Mouse (Mus musculus) forebrain, embryonic 11.5 days (tissue): ENCODE data around the gene Tubb4b. TPM values are rescaled to one million over a fixed set of nuclear protein-coding genes. Genes with fewer than 3 reads are reported as not detected.

ENCODE experiments used
- ATAC-seq: fragments of 200-750 bp; cut with Nextera tagmentation; replicated peaks from 2 replicates; pipeline ENCODE4 v1.8.0; 2017; ENCODE audit warnings: moderate TSS enrichment; ENCODE audit not compliant: low FRiP score
- DNase-seq: peaks from one replicate; pipeline ENCODE4 v3.0.0-alpha.2; 2017; ENCODE audit warnings: low spot score
- H3K27ac ChIP-seq: fragments of 300-500 bp; sonication (generic); 2 replicates; pipeline ENCODE4 v1.5.1; 2014; ENCODE audit warnings: low read depth, low read length
- H3K27me3 ChIP-seq: fragments of 300-500 bp; sonication (generic); 2 replicates; pipeline ENCODE4 v1.6.1; 2014; ENCODE audit warnings: mild to moderate bottlenecking, low read length, mixed read lengths; ENCODE audit not compliant: control insufficient read depth, insufficient read depth
- H3K36me3 ChIP-seq: fragments of 300-500 bp; sonication (generic); 2 replicates; pipeline ENCODE4 v1.6.1; 2014; ENCODE audit warnings: mild to moderate bottlenecking, low read length, moderate library complexity, mixed read lengths; ENCODE audit not compliant: control insufficient read depth, insufficient read depth
- H3K4me1 ChIP-seq: fragments of 300-500 bp; sonication (generic); replicated peaks from 2 replicates; pipeline ENCODE4 v1.6.1; 2014; ENCODE audit warnings: low read length, mixed read lengths; ENCODE audit not compliant: control insufficient read depth, insufficient read depth
- H3K4me2 ChIP-seq: fragments of 300-500 bp; sonication (generic); 2 replicates; pipeline ENCODE4 v1.6.1; 2014; ENCODE audit warnings: low read depth, mild to moderate bottlenecking, low read length, moderate library complexity, mixed read lengths; ENCODE audit not compliant: severe bottlenecking
- H3K4me3 ChIP-seq: fragments of 300-500 bp; sonication (generic); 2 replicates; pipeline ENCODE4 v1.5.1; 2014; ENCODE audit warnings: low read depth, low read length
- H3K9ac ChIP-seq: fragments of 300-500 bp; sonication (generic); 2 replicates; pipeline ENCODE4 v1.6.1; 2014; ENCODE audit warnings: low read length
- H3K9me3 ChIP-seq: fragments of 300-500 bp; sonication (generic); 2 replicates; pipeline ENCODE4 v1.6.1; 2016; ENCODE audit warnings: low read length, mixed read lengths; ENCODE audit not compliant: control insufficient read depth
- WGBS: fragments of 180-500 bp; shearing (Covaris S2); extraction: QIAGEN DNeasy Blood & Tissue Kit; methylation state at CpG from one replicate; pipeline ENCODE4 v1.1.7; 2014; 5-methylcytosine and 5-hydroxymethylcytosine counted together
- polyA plus RNA-seq: library from polyadenylated mRNA; unstranded; fragments of >200 nt; fragmentation: Nextera tagmentation; extraction: Ambion mirVana; gene quantifications from 2 replicates; pipeline ENCODE4 v1.2.1, GENCODE M21; 2014

Tubb4b gene
- polyA plus RNA-seq, 1 experiment from 2014 or later: 615 TPM

DNA sequence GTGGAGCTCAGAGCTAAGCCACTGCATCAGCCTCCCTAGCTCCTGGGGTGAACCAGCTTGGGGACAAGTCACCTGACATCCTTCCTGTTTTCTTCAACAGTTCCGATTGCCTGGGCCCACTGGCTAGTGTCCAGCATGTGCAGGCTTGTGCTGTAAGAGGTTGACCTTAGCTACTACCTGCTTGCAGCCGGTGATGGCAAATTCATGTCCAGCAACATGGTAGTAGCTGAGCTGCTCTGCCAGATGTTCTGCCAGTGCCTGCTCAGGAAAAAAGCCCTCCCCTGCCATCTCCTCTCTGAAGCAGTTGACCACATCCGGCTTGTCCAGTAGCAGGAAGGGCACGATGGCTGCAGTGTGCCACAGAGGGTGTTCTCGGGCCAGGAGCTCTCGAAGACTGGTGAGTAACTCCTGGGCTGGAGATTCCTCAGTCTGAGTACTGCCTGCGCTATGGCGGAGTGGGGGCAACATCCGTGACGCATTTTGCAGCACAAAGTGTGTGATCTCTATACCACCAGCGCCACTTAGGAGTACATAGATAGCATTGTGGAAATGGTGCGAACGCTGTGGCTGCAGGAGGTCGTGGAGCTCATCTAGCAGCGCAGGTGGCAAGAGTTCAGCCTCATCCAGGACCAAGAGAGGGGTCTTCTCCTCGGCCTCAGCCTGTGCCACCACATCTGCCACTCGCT is 29.9 kb downstream of the Tubb4b start:
- Histone ChIP-seq H3K9me3 (no peaks in the 10 kb centered on the region), H3K36me3 (no peaks in the 10 kb centered on the region), H3K4me1 (no peaks in the 10 kb centered on the region; the same call in 1 of the 2 replicates), H3K9ac (no peak overlapping the region), H3K4me2 (no peak overlapping the region), H3K4me3 (no peak overlapping the region), H3K27me3 (peaks cover 23% of the 10 kb centered on the region), H3K27ac (no peak overlapping the region)
- DNase-seq: no peak
- ATAC-seq: no peak
- 85% methylated on average over 17 of the region's 17 CpGs for WGBS

DNA sequence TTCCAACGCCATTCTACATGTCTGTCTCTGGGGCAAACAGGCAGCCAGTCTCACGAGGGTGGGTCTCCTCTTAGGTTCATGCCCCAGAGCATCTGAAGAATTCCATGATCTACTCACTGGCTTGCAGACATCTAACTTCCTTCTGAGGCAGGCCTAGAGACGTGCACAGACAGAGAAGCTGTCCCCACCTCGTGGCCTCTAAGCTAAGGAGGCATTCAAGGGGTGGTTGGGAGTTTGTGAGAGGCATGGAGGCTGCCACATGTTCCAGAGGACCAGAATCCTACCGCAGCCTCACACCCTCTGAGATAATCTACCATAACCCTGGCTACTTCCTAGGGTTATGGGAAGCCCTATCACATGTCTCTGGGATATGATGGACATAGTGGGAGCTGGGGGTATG is 30.5 kb downstream of the Tubb4b start:
- WGBS: 79% methylated on average over 5 of the region's 5 CpGs
- no peak overlapping the region for H3K4me2 ChIP-seq
- DNase-seq: no peak
- H3K9me3 ChIP-seq: no peaks in the 10 kb centered on the region
- peaks cover 23% of the 10 kb centered on the region for H3K27me3 ChIP-seq
- no peaks in the 10 kb centered on the region; the same call in 1 of the 2 replicates for H3K4me1 ChIP-seq
- no peak overlapping the region for H3K4me3 ChIP-seq
- no peak for ATAC-seq
- no peak overlapping the region for H3K27ac ChIP-seq
- no peaks in the 10 kb centered on the region for H3K36me3 ChIP-seq
- no peak overlapping the region for H3K9ac ChIP-seq

DNA sequence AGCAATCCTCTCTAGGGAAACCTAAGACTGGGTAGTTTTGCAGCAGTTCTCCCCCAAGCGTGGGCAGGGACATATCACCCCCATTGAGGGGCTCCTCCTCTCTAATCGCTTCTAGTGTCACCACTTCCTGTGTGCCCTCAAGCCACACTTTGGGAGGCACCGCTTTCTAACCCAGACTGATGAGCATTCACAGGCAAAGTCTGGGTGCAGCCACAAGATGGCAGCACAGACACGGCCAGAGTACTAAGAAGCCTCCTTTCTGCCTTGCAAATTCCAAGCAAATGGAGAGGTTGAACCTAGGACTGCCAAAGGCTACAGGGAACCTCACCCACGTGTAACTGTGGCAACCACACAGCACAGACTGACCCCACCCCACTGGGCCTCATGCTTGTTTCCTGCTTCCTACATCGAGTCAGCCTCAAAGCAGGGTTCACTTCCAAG is 31.2 kb downstream of the Tubb4b start:
- H3K9me3 ChIP-seq: no peaks in the 10 kb centered on the region
- H3K4me3 ChIP-seq: no peak overlapping the region
- 3% methylated on average over 6 of the region's 6 CpGs for WGBS
- no peaks in the 10 kb centered on the region; the same call in 1 of the 2 replicates for H3K4me1 ChIP-seq
- H3K27me3 ChIP-seq: peaks cover 23% of the 10 kb centered on the region
- H3K27ac ChIP-seq: no peak overlapping the region
- no peaks in the 10 kb centered on the region for H3K36me3 ChIP-seq
- no peak overlapping the region for H3K9ac ChIP-seq
- ATAC-seq: peak; percentile 85
- no peak overlapping the region for H3K4me2 ChIP-seq
- peak; percentile 90 for DNase-seq

DNA sequence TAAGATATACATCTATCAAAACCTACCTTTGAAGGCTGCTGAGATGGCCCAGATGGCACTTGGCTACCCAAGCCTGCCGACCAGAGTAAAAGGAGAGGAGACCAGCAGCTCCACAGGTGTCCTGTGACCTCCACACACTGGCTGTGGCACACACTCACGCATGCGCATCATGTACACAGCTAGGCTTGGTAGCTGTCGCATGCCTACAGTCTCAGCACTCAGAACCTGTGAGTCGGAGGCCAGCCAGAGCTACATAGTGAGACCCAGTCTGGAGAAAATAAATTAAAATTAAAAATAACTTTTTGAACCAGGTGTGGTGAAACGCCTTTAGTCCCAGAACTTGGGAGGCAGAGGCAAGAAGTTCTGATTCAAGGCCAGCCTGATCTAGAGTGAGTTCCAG is 36.7 kb downstream of the Tubb4b start:
- H3K36me3 ChIP-seq: peaks cover 2% of the 10 kb centered on the region; the same call in 1 of the 2 replicates
- no peaks in the 10 kb centered on the region for H3K27me3 ChIP-seq
- H3K9ac ChIP-seq: no peak overlapping the region
- ATAC-seq: no peak
- H3K4me2 ChIP-seq: no peak overlapping the region
- peaks cover 17% of the 10 kb centered on the region; the same call in 1 of the 2 replicates for H3K4me1 ChIP-seq
- no peaks in the 10 kb centered on the region for H3K9me3 ChIP-seq
- DNase-seq: no peak
- WGBS: 86% methylated on average over 6 of the region's 6 CpGs
- no peak overlapping the region for H3K4me3 ChIP-seq
- H3K27ac ChIP-seq: no peak overlapping the region

- Histone ChIP-seq H3K4me1 (peaks cover 17% of the 10 kb centered on the region; the same call in 1 of the 2 replicates), H3K36me3 (peaks cover 2% of the 10 kb centered on the region; the same call in 1 of the 2 replicates), H3K9me3 (no peaks in the 10 kb centered on the region), H3K4me3 (peak overlapping the region; percentile 38), H3K27me3 (no peaks in the 10 kb centered on the region), H3K27ac (peak overlapping the region; percentile 98), H3K9ac (peak overlapping the region; percentile 86), H3K4me2 (peak overlapping the region; percentile 85)
- no peak for DNase-seq
- WGBS: 26% methylated on average over 5 of the region's 5 CpGs
- ATAC-seq: no peak
Observed at GRCm38 (mm10) chr2:25186575-25186930, 37.9 kb downstream of the Tubb4b start.

DNA sequence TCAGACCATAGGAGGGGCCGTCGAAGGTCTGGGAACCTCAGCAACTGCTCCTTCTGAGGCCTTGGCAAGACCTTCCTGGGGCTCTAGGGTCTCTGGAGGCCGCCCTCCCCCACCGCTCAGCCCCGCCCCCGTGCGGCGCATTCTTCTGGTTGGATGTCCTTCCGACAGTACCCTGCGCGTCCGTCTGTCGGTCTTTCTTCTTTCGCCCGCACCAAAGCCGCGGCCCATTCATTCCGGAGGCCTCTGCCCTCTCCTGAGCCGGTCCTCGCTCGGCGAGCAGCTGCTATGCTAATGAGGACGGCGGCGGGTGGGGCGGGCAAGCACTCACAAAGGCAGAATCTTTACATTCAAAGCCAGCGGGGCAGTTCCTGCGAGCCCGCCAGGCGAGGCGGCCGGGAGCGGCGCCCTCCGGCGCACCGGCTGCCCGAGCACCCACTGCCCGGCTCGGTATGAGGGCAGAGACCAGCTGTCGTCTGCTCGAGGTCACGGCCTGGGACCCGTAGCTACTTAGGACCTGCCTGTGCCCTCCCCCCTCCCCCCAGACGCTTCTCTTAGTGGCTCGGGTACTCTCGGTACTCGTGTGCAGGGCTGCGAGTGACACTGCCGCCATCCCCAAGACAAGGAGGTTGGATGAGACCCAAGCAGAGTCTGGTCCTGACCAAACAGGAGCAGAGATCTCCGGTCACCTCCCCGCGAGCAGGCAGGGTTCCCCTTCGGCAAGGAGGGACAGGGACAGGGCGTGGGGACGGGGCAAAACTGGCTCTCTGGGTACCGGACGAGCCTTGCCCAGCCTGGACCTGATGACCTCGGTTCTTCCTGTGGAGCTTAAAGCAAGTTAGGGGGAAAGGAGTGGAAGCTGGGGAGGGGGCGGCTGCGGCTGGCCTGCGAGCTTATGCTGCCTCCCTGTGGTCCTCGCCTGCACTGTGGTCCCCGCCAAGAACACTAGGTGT is 38.6 kb downstream of the Tubb4b start:
- H3K27me3 ChIP-seq: no peaks in the 10 kb centered on the region
- peaks cover 2% of the 10 kb centered on the region; the same call in 1 of the 2 replicates for H3K36me3 ChIP-seq
- DNase-seq: peak; percentile 95
- H3K9ac ChIP-seq: peak overlapping the region; percentile 86
- peak overlapping the region; percentile 85 for H3K4me2 ChIP-seq
- peaks cover 17% of the 10 kb centered on the region; the same call in 1 of the 2 replicates for H3K4me1 ChIP-seq
- ATAC-seq: peak; percentile 84
- H3K4me3 ChIP-seq: peak overlapping the region; percentile 38
- WGBS: under 1% methylated on average over 64 of the region's 64 CpGs
- peak overlapping the region; percentile 98 for H3K27ac ChIP-seq
- H3K9me3 ChIP-seq: no peaks in the 10 kb centered on the region

- Histone ChIP-seq H3K9me3 (no peaks in the 10 kb centered on the region), H3K27ac (peak overlapping the region; percentile 98), H3K4me3 (no peak overlapping the region), H3K4me1 (peaks cover 21% of the 10 kb centered on the region; the same call in 1 of the 2 replicates), H3K36me3 (peaks cover 2% of the 10 kb centered on the region; the same call in 1 of the 2 replicates), H3K27me3 (no peaks in the 10 kb centered on the region), H3K9ac (no peak overlapping the region; the same call in 1 of the 2 replicates), H3K4me2 (peak overlapping the region; percentile 85; the same call in 1 of the 2 replicates)
- no peak for DNase-seq
- 88% methylated on average over 7 of the region's 7 CpGs for WGBS
- no peak for ATAC-seq
Observed at GRCm38 (mm10) chr2:25184496-25184895, 40.0 kb downstream of the Tubb4b start.

DNA sequence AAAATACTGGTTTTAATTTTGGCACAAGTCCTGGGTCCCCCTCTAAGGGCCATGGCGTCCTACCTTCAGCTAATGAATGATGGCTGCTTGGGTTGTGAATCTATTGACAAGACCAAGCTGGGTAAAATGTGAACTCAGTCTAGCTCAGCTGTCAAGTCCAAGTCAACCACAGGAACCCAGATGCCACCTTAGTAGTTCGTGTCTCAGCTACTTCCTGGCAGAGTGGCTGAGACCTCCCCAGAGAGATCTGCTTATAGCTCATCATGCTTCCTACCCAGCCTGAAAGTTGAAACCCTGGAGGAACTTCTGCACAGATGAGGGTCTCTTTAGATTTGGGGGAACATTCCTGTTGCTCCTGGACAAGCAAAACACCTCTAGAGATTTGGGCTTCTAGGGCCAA is 41.2 kb downstream of the Tubb4b start:
- H3K27me3 ChIP-seq: no peaks in the 10 kb centered on the region
- H3K27ac ChIP-seq: peak overlapping the region; percentile 37; the same call in 1 of the 2 replicates
- no peak for ATAC-seq
- peaks cover 28% of the 10 kb centered on the region for H3K4me1 ChIP-seq
- DNase-seq: no peak
- whole genome bisulfite sequencing: 71% methylated on average over 2 of the region's 2 CpGs
- H3K9me3 ChIP-seq: no peaks in the 10 kb centered on the region
- H3K4me3 ChIP-seq: peak overlapping the region; percentile 88
- H3K9ac ChIP-seq: peak overlapping the region; percentile 23; the same call in 1 of the 2 replicates
- H3K4me2 ChIP-seq: peak overlapping the region; percentile 73
- H3K36me3 ChIP-seq: peaks cover 2% of the 10 kb centered on the region; the same call in 1 of the 2 replicates
